Mouse (Mus musculus) CH12.LX (cell line): ENCODE measurements around the gene Ttc16.

Experiments used
- CHD2 ChIP-seq: IDR thresholded peaks from 2 replicates; pipeline ENCODE4 v1.6.1; 2011; ENCODE audit warnings: low read length, improper control_type of control experiment
- CTCF ChIP-seq, 2 experiments: IDR thresholded peaks in 1 of 2; conservative IDR thresholded peaks in 1 of 2; 2 replicates each; pipeline ENCODE4 v1.5.1; 2011 to 2012; ENCODE audit warnings: low read depth in 2 of 2, low read length in 2 of 2, improper control_type of control experiment in 1 of 2, inconsistent platforms in 1 of 2, mild to moderate bottlenecking in 1 of 2, moderate library complexity in 1 of 2
- EP300 ChIP-seq: IDR thresholded peaks from 2 replicates; pipeline ENCODE4 v1.6.1; 2011; ENCODE audit warnings: low read length, improper control_type of control experiment
- JUN ChIP-seq: IDR thresholded peaks from 2 replicates; pipeline ENCODE4 v1.6.1; 2011; ENCODE audit warnings: low read depth, mild to moderate bottlenecking, low read length, improper control_type of control experiment, moderate library complexity; ENCODE audit not compliant: insufficient read depth
- MAZ ChIP-seq: IDR thresholded peaks from 2 replicates; pipeline ENCODE4 v1.6.1; 2012; ENCODE audit warnings: low read depth, mild to moderate bottlenecking, inconsistent platforms, low read length, improper control_type of control experiment, moderate library complexity
- MEF2A ChIP-seq: IDR thresholded peaks from 2 replicates; pipeline ENCODE4 v1.6.1; 2014; ENCODE audit warnings: low read depth, mild to moderate bottlenecking, inconsistent platforms, low read length, improper control_type of control experiment, borderline replicate concordance
- MXI1 ChIP-seq: IDR thresholded peaks from 2 replicates; pipeline ENCODE4 v1.6.1; 2011; ENCODE audit warnings: mild to moderate bottlenecking, low read depth, low read length, improper control_type of control experiment
- POLR2A ChIP-seq: IDR thresholded peaks from 2 replicates; pipeline ENCODE4 v1.6.1; 2011; ENCODE audit warnings: low read depth, mild to moderate bottlenecking, improper control_type of control experiment, low read length
- SIN3A ChIP-seq: IDR thresholded peaks from 2 replicates; pipeline ENCODE4 v1.6.1; 2012; ENCODE audit warnings: low read length, improper control_type of control experiment, inconsistent platforms
- SMC3 ChIP-seq: IDR thresholded peaks from 2 replicates; pipeline ENCODE4 v1.6.1; 2011; ENCODE audit warnings: low read depth, low read length, improper control_type of control experiment
- USF1 ChIP-seq: IDR thresholded peaks from 2 replicates; pipeline ENCODE4 v1.6.1; 2014; ENCODE audit warnings: low read depth, mild to moderate bottlenecking, inconsistent platforms, low read length, improper control_type of control experiment
- USF2 ChIP-seq: conservative IDR thresholded peaks from 2 replicates; pipeline ENCODE4 v1.6.1; 2011; ENCODE audit warnings: low read depth, low read length, improper control_type of control experiment
- ZC3H11A ChIP-seq: IDR thresholded peaks from 2 replicates; pipeline ENCODE4 v1.6.1; 2012; ENCODE audit warnings: low read depth, mild to moderate bottlenecking, inconsistent platforms, low read length, improper control_type of control experiment
- ZMIZ1 ChIP-seq: IDR thresholded peaks from 2 replicates; pipeline ENCODE4 v1.6.1; 2012; ENCODE audit warnings: low read depth, mild to moderate bottlenecking, inconsistent platforms, low read length, improper control_type of control experiment

DNA sequence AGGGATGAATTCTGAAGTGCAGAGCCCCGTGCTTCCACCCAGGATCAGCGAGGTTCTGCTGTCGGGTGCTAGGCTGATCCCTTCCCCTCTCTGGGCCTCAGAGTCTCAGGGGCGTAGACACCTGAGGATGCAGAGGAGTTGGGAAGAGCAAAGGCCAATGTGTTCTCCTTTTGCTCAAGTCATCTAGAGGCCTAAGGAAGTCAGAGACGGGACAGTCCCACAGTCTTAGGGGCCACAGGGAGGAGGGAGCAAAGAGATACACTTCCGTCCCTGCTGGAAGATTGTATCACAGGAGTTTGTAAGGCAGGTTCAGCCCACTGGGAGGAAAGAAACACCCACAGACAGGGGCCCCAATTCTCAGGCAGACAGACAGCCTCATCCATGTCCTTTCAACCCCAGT is 53.4 kb downstream of the Ttc16 start:
- no peak for TF ChIP-seq MXI1
- TF ChIP-seq CTCF (conservative IDR thresholded peaks at IDR 0.05 in 1 of 2, IDR thresholded peaks at IDR 0.05 in 1 of 2; ENCODE audit: low read depth in 2 of 2, low read length in 2 of 2) = no peak
- TF ChIP-seq ZMIZ1 = no peak
- 0 out of 2 replicates have a peak, but pooled peaks have one; percentile 34 for TF ChIP-seq POLR2A
- no peak for TF ChIP-seq USF1
- TF ChIP-seq MEF2A = no peak
- no peak for TF ChIP-seq SMC3
- TF ChIP-seq ZC3H11A = no peak
- TF ChIP-seq MAZ = peak; percentile 40; the same call in 1 of the 2 replicates
- TF ChIP-seq EP300 = no peak
- no peak for TF ChIP-seq USF2
- TF ChIP-seq CHD2 = no peak
- no peak for TF ChIP-seq SIN3A
- no peak for TF ChIP-seq JUN
